Mouse (Mus musculus) ES-E14 (cell line): ENCODE data around the gene Dscam. TPM values are rescaled to one million over a fixed set of nuclear protein-coding genes. Genes with fewer than 3 reads are reported as not detected.

Source experiments
- DNase-seq: peaks from one replicate; pipeline ENCODE4 v3.0.0-alpha.2; 2013; ENCODE audit warnings: low read depth, low spot score
- H3K27ac ChIP-seq: 2 replicates; pipeline ENCODE4 v1.5.1; 2012; ENCODE audit warnings: low read depth, mild to moderate bottlenecking, low read length, moderate library complexity, mixed read lengths; ENCODE audit not compliant: poor library complexity, insufficient read depth, severe bottlenecking
- H3K36me3 ChIP-seq: 2 replicates; pipeline ENCODE4 v1.6.1; 2012; ENCODE audit warnings: mild to moderate bottlenecking, low read length, moderate library complexity, mixed read lengths; ENCODE audit not compliant: control insufficient read depth, poor library complexity, insufficient read depth, severe bottlenecking
- H3K4me1 ChIP-seq, 2 experiments: fragments of 150-350 bp in 1 of 2; sonication (generic) in 1 of 2; 2 replicates each; pipeline ENCODE4 v1.6.1; 2012; ENCODE audit warnings: low read length in 2 of 2, mild to moderate bottlenecking in 1 of 2, mixed read lengths in 1 of 2; ENCODE audit not compliant: control insufficient read depth in 2 of 2, insufficient read depth in 2 of 2, poor library complexity in 1 of 2
- H3K4me3 ChIP-seq, 2 experiments: fragments of 150-350 bp in 1 of 2; sonication (generic) in 1 of 2; 2 replicates each; pipeline ENCODE4 v1.5.1; 2012; ENCODE audit warnings: low read length in 2 of 2, low read depth in 1 of 2, mild to moderate bottlenecking in 1 of 2, mixed read lengths in 1 of 2; ENCODE audit not compliant: insufficient read depth in 1 of 2, poor library complexity in 1 of 2, severe bottlenecking in 1 of 2
- H3K9ac ChIP-seq: 2 replicates; pipeline ENCODE4 v1.6.1; 2012; ENCODE audit warnings: low read depth, mild to moderate bottlenecking, low read length, mixed read lengths; ENCODE audit not compliant: poor library complexity, insufficient read depth, severe bottlenecking
- H3K9me3 ChIP-seq: fragments of 150-350 bp; sonication (generic); 2 replicates; pipeline ENCODE4 v1.6.1; 2012; ENCODE audit warnings: low read depth, mild to moderate bottlenecking, low read length; ENCODE audit not compliant: control insufficient read depth, insufficient read depth
- CHD2 ChIP-seq: IDR thresholded peaks from 2 replicates; pipeline ENCODE4 v1.6.1; 2014; ENCODE audit warnings: mild to moderate bottlenecking, low read depth, low read length, inconsistent platforms
- HCFC1 ChIP-seq: IDR thresholded peaks from 2 replicates; pipeline ENCODE4 v1.6.1; 2012; ENCODE audit warnings: low read length, inconsistent platforms, borderline replicate concordance; ENCODE audit not compliant: insufficient read depth
- MAFK ChIP-seq: IDR thresholded peaks from 2 replicates; pipeline ENCODE4 v1.6.1; 2014; ENCODE audit warnings: mild to moderate bottlenecking, low read depth, low read length, inconsistent platforms; ENCODE audit not compliant: insufficient read depth
- ZC3H11A ChIP-seq: IDR thresholded peaks from 2 replicates; pipeline ENCODE4 v1.6.1; 2012; ENCODE audit warnings: low read depth, mild to moderate bottlenecking, inconsistent platforms, low read length, borderline replicate concordance
- ZNF384 ChIP-seq: IDR thresholded peaks from 2 replicates; pipeline ENCODE4 v1.6.1; 2012; ENCODE audit warnings: low read depth, low read length, inconsistent platforms
- in situ Hi-C, 2 experiments: fragments of 600-800 bp; cut with MboI; formaldehyde crosslinking; loops; one replicate each; pipeline ENCODE4 v1.15.1; 2025; ENCODE audit warnings: low sequenced_read_pairs in 2 of 2, inconsistent platforms in 1 of 2; ENCODE audit not compliant: unreplicated experiment in 2 of 2
- total RNA-seq: library from RNA; depleted of rRNA; stranded (reverse); fragments of 300-350 nt; gene quantifications from 2 replicates; pipeline ENCODE4 v1.2.3, GENCODE M21; 2012

Dscam gene
- total RNA-seq, 1 experiment: 0.04 TPM

DNA sequence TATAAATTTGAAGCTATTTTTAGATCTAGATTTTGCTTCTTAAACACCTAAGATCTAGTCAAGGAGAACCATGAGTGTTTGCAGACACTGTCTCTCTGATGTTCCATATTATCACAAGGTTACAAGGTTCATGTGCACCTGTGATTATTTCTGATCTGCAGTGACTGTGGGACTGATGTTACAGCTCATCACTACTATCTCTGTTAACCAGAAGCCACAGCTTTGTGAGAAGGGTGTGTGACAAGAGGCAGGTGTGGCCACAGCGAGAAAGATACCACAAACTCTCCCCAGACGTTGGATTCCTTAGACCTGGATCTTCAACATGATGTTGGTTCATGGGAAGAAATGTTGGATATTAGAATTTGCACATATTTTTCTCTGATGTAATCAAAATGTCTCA lies 263.9 kb downstream of the Dscam start:
- Histone ChIP-seq H3K9me3 (no peaks in the 10 kb centered on the region), H3K4me3 (no peak overlapping the region), H3K9ac (no peak overlapping the region), H3K27ac (no peak overlapping the region), H3K4me1 (no peaks in the 10 kb centered on the region), H3K36me3 (no peaks in the 10 kb centered on the region)
- DNase-seq: no peak
- in situ Hi-C loops: no loop called here
- TF ChIP-seq ZNF384: no peak
- TF ChIP-seq ZC3H11A: no peak
- TF ChIP-seq HCFC1: no peak
- no peak for TF ChIP-seq CHD2
- no peak for TF ChIP-seq MAFK

DNA sequence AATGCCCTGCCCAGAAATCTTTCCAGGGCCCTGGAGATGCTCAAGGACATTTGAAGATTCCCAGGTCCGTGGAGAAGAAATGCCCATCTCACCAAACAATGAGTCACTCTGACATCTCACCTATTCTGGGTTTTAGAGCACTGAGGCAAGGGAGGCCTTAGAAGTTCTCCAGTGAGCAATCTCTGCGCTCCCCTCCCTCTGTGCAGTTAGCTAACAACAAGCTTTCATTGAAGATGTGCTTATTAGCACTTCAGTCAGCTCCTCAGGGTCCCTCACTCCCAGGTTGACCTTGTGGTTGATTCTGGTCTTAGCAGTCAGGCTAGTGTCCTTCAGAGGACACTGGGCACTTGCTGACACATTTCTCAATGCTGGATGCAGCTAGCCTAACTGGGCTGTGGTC lies 265.8 kb downstream of the Dscam start:
- no peak overlapping the region for H3K4me3 ChIP-seq
- no peaks in the 10 kb centered on the region for H3K36me3 ChIP-seq
- DNase-seq: no peak
- H3K27ac ChIP-seq: no peak overlapping the region
- no peaks in the 10 kb centered on the region for H3K4me1 ChIP-seq
- TF ChIP-seq ZC3H11A (no peak), MAFK (no peak), CHD2 (no peak), HCFC1 (no peak), ZNF384 (no peak)
- in situ Hi-C loops: no loop called here
- H3K9ac ChIP-seq: no peak overlapping the region
- H3K9me3 ChIP-seq: no peaks in the 10 kb centered on the region

DNA sequence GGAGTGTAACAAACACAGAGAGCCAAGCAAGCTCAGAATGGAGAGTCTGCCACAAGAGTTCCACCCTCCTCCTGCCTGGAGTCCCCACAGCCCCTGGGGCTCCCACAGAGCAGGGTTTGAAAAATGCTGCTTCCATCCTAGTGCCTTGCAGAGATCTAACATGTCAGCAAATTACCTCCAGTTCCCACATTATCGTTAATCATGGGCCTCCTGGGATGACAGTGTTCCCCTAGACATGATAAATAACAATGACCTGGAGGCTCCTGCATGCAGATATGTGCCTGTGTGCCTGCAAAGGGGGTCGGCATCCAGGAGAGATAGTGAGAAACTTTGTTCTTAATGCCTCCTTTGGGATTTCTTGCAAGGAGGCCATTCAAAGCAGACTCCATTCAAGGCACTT lies 266.2 kb downstream of the Dscam start:
- no peak for DNase-seq
- H3K9me3 ChIP-seq: no peaks in the 10 kb centered on the region
- no peak overlapping the region for H3K27ac ChIP-seq
- no peaks in the 10 kb centered on the region for H3K36me3 ChIP-seq
- TF ChIP-seq ZNF384: no peak
- TF ChIP-seq CHD2: no peak
- TF ChIP-seq HCFC1: no peak
- no peak for TF ChIP-seq MAFK
- no peak for TF ChIP-seq ZC3H11A
- no peak overlapping the region for H3K4me3 ChIP-seq
- H3K9ac ChIP-seq: no peak overlapping the region
- no peaks in the 10 kb centered on the region for H3K4me1 ChIP-seq
- in situ Hi-C loops: no loop called here

DNA sequence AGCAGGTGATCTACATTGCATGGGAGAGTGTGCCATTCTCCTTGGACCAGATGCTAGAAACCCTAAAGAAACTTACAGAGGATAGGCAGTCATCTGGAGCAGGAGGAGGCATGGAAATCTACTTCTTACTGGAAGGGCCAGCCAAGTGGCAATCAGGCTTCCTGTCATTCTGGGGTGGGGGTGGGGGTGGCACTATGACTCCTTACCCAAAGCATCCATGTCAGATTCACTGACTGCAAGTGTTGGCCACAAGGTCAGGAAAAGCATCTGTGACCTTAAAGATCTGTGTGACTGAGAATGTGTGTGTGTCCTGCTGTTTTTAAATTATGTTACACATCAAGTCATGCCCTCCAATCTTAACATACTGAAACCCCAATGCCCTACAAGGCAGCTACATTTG lies 268.0 kb downstream of the Dscam start:
- no peak for DNase-seq
- no peaks in the 10 kb centered on the region for H3K9me3 ChIP-seq
- no peak overlapping the region for H3K9ac ChIP-seq
- H3K36me3 ChIP-seq: no peaks in the 10 kb centered on the region
- in situ Hi-C loops: no loop called here
- no peak overlapping the region for H3K4me3 ChIP-seq
- TF ChIP-seq MAFK: no peak
- TF ChIP-seq HCFC1: no peak
- TF ChIP-seq ZC3H11A: no peak
- no peak for TF ChIP-seq CHD2
- TF ChIP-seq ZNF384: no peak
- no peak overlapping the region for H3K27ac ChIP-seq
- H3K4me1 ChIP-seq: no peaks in the 10 kb centered on the region

DNA sequence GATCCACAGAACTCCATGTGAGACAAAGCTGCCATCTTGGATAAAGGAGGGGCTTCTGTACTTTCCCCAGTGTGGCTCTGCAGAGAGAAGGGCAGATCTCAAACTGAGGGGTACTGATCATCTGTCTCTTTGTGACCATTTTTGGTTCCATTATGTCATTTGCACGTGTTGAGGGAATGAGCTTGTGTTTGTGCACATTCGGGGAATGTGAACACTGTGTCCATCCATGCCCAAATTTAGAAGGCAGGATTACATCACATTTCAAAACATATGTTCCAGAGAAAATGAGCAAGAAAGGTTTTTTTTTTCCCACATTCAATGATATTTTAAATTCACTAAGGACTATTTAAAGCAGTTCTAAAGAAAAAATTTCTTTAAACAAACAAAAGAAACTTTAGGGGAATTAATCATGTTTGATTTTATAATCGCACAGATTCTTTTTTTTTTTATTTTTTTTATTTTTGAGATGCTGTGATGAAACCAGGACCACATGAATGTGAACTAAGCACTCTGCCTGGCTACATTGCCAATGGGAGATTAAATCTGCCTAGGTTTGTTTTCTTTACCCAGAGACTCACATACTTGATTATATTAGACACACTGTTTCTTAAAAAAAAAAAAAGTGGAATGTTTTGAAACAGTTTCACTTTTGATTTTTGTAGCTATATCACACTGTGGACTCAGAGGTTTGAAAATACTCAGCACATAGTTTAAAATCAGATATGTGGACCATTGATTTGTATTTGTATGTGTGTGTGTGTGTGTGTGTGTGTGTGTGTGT lies 269.1 kb downstream of the Dscam start:
- DNase-seq: no peak
- no peak overlapping the region for H3K27ac ChIP-seq
- no peak overlapping the region for H3K4me3 ChIP-seq
- H3K9ac ChIP-seq: no peak overlapping the region
- no peaks in the 10 kb centered on the region; a peak in 1 of 4 replicates for H3K4me1 ChIP-seq
- TF ChIP-seq ZC3H11A: no peak
- no peaks in the 10 kb centered on the region for H3K36me3 ChIP-seq
- in situ Hi-C loops: no loop called here
- no peaks in the 10 kb centered on the region for H3K9me3 ChIP-seq
